Mouse (Mus musculus): ENCODE results near the gene Zkscan6. TPM values are rescaled to one million over a fixed set of nuclear protein-coding genes. Genes with fewer than 3 reads are reported as not detected.
A peak's percentile ranks its signal among the peaks of the same experiment; 100 is the strongest.

The Zkscan6 gene
- polyA plus RNA-seq (2015; fragmentation: Nextera tagmentation; extraction: Ambion mirVana) = 14.7 and 16.0 TPM in 2 replicates

DNA sequence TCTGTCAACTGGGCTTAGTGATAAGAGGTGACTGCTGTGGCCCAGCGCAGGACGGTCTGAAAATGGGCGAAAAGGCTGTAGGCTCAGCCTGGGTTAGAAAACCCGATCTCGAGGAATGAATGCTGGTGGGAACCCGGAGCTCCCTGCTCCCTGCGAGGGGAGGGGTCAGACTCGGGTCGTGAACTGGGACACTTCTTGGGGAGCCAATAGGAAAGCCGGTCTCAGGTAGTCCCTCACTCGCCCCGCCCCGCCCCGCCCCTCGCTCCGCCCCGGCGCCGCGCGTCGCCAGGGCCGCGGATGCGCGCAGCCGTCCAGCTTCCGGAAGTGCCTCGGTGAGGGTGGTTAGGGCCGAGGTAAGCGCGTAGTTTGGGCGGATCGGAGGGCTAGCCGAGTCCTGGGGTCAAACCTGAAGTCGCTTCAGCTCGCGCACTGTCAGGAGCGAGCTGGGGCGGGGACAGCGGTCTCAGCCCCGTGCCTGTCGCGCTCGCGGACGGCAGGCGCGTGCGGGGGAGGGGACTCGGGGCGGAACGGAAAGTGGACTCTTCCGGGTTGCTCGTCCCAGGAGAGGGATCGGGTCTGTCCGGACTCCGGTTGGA, at the start of gene Zkscan6:
Gene Zkscan6, plus strand, starts transcription at position 267 of the 596 bp plus-strand sequence.
- peak; percentile 98 for ATAC-seq (replicated peaks; ENCODE audit: low FRiP score)

DNA sequence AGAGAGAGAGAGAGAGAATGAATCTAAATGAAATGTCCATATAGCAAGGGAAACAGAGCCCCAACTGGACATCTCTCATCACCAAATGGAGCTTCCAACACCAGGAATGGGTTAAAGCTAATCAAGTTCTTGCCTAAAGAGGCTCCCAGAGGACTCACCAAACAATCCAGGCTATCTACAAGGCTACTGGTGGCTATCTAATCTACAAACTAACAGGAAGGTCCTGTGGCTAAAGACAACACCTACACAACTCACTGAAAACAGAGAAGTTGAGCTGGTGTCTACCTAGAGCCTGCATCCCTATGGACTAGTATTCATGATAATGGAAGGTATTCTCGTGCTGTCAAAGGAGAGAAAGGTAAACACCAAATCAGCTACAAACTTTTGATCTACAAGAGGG, 47.6 kb upstream of the Zkscan6 start:
- no peaks in the 10 kb centered on the region for H3K9me3 ChIP-seq (replicated peaks)
- no peak overlapping the region for H3K27ac ChIP-seq
- H3K36me3 ChIP-seq = no peaks in the 10 kb centered on the region
- WGBS = 96% methylated on average over 1 of the region's 1 CpGs
- no peaks in the 10 kb centered on the region for H3K4me1 ChIP-seq
- no peak overlapping the region for H3K9ac ChIP-seq
- H3K4me2 ChIP-seq = no peak overlapping the region
- H3K4me3 ChIP-seq (replicated peaks) = no peak overlapping the region
- no peak for ATAC-seq (replicated peaks; ENCODE audit: low FRiP score)
- no peaks in the 10 kb centered on the region for H3K27me3 ChIP-seq

More for the DNA sequence above, at the start of gene Zkscan6:
- H3K4me2 ChIP-seq = peak within 1 kb of the TSS; percentile 93
- peak within 1 kb of the TSS; percentile 78 for H3K4me3 ChIP-seq (replicated peaks)
- no peaks in the 10 kb centered on the region for H3K9me3 ChIP-seq (replicated peaks)
- peaks cover 15% of the 10 kb centered on the region; the same call in 1 of the 2 replicates for H3K4me1 ChIP-seq
- H3K36me3 ChIP-seq = no peaks in the 10 kb centered on the region
- no peaks in the 10 kb centered on the region for H3K27me3 ChIP-seq
- peak within 1 kb of the TSS; percentile 96 for H3K27ac ChIP-seq
- peak within 1 kb of the TSS; percentile 71 for H3K9ac ChIP-seq
- under 1% methylated on average over 58 of the region's 58 CpGs for WGBS

DNA sequence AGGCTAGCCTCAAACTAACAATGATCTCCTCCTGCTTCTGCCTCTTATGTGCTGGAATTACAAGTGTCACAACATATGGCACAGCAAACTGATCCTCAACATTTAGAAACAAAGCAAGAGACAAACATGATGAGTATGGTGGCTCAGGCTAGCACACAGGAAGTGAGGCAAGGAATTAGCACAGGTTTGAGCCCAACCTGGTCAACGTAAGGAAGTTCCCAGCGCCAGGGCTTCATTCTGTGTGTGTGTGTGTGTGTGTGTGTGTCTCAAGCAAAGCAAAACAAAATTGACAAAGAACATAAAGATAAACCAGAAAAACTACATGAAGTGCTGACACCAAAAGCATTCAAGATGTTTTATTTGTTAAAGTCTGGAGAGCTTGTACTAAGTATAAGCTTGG, 46.1 kb upstream of the Zkscan6 start:
- no peaks in the 10 kb centered on the region for H3K9me3 ChIP-seq (replicated peaks)
- no peak overlapping the region for H3K4me2 ChIP-seq
- no peak overlapping the region for H3K4me3 ChIP-seq (replicated peaks)
- H3K36me3 ChIP-seq = no peaks in the 10 kb centered on the region
- H3K27me3 ChIP-seq = no peaks in the 10 kb centered on the region
- H3K4me1 ChIP-seq = no peaks in the 10 kb centered on the region
- no peak overlapping the region for H3K27ac ChIP-seq
- 96% methylated on average over 2 of the region's 2 CpGs for WGBS
- H3K9ac ChIP-seq = no peak overlapping the region
- ATAC-seq (replicated peaks; ENCODE audit: low FRiP score) = no peak

DNA sequence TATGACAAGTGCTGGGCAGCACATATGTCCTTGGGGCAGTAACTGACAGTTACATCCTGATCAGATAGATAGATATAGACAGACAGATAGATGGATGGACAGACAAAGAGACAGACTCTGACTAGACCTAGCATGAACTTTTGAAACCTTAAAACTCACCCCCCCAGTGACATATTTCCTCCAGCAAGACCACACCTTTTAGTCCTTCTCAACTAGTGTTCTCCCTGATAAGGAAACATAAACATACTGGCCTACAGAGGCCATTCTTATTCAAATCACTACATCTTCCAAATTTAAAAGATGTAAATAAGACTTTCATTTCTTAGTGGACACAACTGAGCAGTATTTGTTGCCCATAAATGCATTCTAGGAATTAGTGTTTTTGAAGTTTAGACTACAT, 38.5 kb upstream of the Zkscan6 start:
- ATAC-seq (replicated peaks; ENCODE audit: low FRiP score) = no peak
- Histone ChIP-seq H3K36me3 (no peaks in the 10 kb centered on the region), H3K9me3 (replicated peaks) (no peaks in the 10 kb centered on the region), H3K27me3 (no peaks in the 10 kb centered on the region), H3K9ac (no peak overlapping the region), H3K4me3 (replicated peaks) (no peak overlapping the region), H3K4me2 (no peak overlapping the region), H3K27ac (no peak overlapping the region), H3K4me1 (0 out of 2 replicates have a peak, but pooled peaks cover 3% of the 10 kb centered on the region)

DNA sequence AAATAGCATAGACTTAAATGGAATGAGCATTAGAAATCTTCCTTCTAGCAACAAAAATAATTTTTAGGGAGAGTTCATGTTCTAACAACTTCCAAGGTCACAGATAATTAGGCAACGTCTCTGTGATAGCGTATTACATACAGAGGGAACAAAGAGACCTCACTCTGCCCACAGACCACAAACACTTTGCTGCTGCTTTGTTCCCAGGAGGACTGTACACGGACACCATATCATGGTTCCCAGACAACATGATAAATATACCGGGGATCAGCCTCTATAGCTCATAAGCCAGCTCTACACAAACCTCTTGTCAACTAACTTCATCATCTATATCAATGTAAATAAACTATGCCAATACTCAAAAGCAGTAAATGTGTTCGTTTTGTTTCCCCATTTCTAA, 37.0 kb upstream of the Zkscan6 start:
- Histone ChIP-seq H3K9ac (no peak overlapping the region), H3K27me3 (no peaks in the 10 kb centered on the region), H3K4me1 (0 out of 2 replicates have a peak, but pooled peaks cover 8% of the 10 kb centered on the region), H3K27ac (no peak overlapping the region), H3K36me3 (no peaks in the 10 kb centered on the region), H3K4me3 (replicated peaks) (no peak overlapping the region), H3K9me3 (replicated peaks) (no peaks in the 10 kb centered on the region), H3K4me2 (no peak overlapping the region)
- 73% methylated on average over 5 of the region's 5 CpGs for WGBS
- ATAC-seq (replicated peaks; ENCODE audit: low FRiP score) = no peak

DNA sequence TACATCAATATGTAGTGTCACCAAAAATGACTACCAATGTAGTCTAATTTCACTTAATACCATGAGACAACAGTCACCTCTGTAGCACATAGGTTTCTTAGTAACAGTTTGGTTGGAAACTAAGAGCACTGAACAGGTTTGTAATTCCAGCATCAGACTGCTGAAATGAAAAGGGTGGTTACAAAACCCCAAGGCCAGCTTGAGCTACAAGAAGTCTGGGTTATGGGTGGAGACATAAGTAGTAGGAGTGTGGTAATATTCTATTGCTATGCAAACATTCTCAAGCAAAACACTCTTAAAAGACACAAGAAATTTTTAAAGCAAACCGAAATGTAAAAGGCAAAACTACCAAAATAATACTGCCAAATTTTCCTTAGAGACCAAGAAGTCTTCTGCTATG, 35.4 kb upstream of the Zkscan6 start:
- no peak overlapping the region for H3K4me2 ChIP-seq
- H3K36me3 ChIP-seq = no peaks in the 10 kb centered on the region
- WGBS = 85% methylated on average over 1 of the region's 1 CpGs
- H3K9ac ChIP-seq = no peak overlapping the region
- no peak for ATAC-seq (replicated peaks; ENCODE audit: low FRiP score)
- H3K4me1 ChIP-seq = 0 out of 2 replicates have a peak, but pooled peaks cover 8% of the 10 kb centered on the region
- H3K4me3 ChIP-seq (replicated peaks) = no peak overlapping the region
- no peaks in the 10 kb centered on the region for H3K27me3 ChIP-seq
- no peak overlapping the region for H3K27ac ChIP-seq
- no peaks in the 10 kb centered on the region for H3K9me3 ChIP-seq (replicated peaks)

DNA sequence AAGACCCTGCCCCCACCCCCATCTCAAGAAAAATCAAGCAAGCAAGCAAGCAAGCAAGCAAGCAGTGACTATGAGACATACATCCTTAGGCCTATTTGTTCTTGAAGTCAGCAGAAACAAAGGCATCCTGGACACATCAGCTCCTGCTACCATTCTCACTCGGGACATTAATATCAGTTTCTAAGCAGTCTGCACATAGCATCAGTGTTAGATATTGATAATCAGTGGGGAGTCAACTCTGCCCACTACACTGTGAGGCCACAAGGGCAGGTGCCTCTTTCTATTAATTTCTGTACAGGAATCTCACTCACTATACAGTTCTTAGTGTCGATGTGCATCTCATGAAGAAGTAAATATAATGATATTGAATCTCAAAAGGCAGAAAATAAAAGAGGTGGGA, 33.4 kb upstream of the Zkscan6 start:
- no peak; the same call in 1 of the 2 replicates for ATAC-seq (replicated peaks; ENCODE audit: low FRiP score)
- 92% methylated on average over 2 of the region's 2 CpGs for whole genome bisulfite sequencing
- Histone ChIP-seq H3K9me3 (replicated peaks) (no peaks in the 10 kb centered on the region), H3K4me2 (no peak overlapping the region), H3K27ac (no peak overlapping the region), H3K9ac (no peak overlapping the region), H3K4me1 (peaks cover 17% of the 10 kb centered on the region), H3K27me3 (no peaks in the 10 kb centered on the region), H3K36me3 (no peaks in the 10 kb centered on the region), H3K4me3 (replicated peaks) (no peak overlapping the region)

DNA sequence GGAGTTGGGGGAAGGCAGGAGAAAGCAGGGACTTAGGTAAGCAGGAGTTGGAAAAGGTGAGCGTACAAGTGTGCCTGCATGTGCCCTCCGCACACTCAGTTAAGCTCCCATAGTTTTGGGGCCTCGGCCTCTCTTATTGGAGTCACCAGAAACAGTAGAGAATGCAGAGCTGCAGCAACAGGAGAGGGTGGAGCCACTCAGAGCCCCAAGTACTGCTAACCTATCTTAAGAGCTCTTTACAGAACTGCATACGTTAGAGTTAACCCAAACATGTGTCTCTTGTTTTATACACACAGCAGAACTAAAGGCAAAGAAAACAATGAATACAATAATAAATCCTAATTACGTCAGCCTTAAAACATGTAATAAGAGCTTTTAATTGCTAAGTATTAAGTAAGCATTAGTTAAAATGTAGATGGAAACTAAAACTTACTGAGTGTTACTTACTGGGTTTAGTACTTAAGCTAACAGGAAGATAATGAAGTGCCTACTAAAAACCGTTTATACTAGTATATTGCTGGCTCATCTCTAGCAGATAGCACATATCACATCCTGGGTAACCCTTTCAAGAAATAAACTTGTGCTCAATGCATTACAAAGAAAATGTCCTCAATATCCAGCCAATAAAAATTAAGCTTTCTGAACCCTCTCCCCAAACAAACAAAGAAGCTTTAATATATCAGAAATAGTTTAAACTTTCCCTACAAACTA, 32.9 kb upstream of the Zkscan6 start:
- peaks cover 21% of the 10 kb centered on the region for H3K4me1 ChIP-seq
- no peaks in the 10 kb centered on the region for H3K27me3 ChIP-seq
- H3K36me3 ChIP-seq = no peaks in the 10 kb centered on the region
- no peak for ATAC-seq (replicated peaks; ENCODE audit: low FRiP score)
- no peak overlapping the region for H3K9ac ChIP-seq
- WGBS = 68% methylated on average over 6 of the region's 6 CpGs
- no peak overlapping the region for H3K4me2 ChIP-seq
- no peaks in the 10 kb centered on the region for H3K9me3 ChIP-seq (replicated peaks)
- H3K27ac ChIP-seq = no peak overlapping the region
- no peak overlapping the region for H3K4me3 ChIP-seq (replicated peaks)

DNA sequence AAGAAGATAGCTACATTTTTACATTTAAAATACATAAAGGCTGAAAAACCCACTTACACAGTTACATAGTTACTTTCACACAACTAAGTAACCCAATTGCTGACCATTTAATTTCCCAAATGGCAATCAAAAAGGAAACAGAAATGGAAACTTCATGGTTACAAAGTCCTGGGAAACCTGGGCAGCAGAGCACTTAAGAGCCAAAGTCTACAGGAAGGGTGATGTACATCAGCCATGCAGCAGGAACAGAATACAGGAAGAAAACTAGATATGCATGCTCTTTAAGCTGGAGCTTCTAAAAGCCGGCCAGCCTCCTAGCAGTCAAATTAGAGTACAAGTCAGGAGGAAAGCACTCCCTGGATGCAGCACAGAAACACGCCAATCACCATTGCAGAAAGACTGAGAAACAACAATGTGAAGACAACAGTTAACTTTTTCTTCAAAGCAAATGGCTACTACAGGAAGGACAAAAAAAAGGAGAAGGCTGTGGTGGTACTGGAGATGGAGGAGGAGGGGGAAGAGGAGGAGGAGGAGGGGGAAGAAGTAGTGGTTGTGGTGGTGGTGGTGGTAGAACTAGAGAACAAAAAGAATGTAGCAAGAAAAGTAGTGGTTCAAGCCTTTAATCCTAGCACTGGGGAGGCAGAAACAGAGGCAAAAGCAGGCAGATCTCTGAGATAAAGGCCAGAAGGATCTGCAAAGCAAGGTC, 29.9 kb upstream of the Zkscan6 start:
- 59% methylated on average over 2 of the region's 2 CpGs for WGBS
- no peak overlapping the region for H3K4me2 ChIP-seq

DNA sequence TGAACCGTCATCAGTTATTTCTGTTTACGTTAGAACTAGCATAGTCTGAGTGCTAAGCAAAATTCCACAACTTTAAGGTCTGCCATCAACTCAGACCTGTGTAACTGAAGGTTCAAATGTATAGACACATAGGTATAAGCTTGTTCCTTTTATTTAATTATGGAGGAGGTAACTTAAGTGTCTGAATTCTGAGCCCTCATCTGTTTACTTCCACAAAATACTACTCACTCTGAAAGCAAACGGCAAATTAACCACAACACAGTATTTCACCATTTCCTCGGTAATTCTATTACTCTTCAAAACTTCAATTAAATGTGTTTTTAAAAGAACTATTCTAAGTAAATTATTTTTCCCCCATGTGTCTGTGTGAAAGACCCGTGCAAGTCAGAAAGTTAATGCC, 29.2 kb upstream of the Zkscan6 start:
- Histone ChIP-seq H3K9ac (no peak overlapping the region), H3K27me3 (no peaks in the 10 kb centered on the region), H3K27ac (no peak overlapping the region), H3K4me2 (no peak overlapping the region), H3K4me3 (replicated peaks) (no peak overlapping the region), H3K36me3 (peaks cover 17% of the 10 kb centered on the region), H3K9me3 (replicated peaks) (no peaks in the 10 kb centered on the region), H3K4me1 (peaks cover 32% of the 10 kb centered on the region)
- 60% methylated on average over 5 of the region's 5 CpGs for WGBS
- no peak for ATAC-seq (replicated peaks; ENCODE audit: low FRiP score)

More for the DNA sequence above, 29.9 kb upstream of the Zkscan6 start:
- H3K36me3 ChIP-seq = peaks cover 17% of the 10 kb centered on the region
- no peak overlapping the region for H3K9ac ChIP-seq
- no peak overlapping the region for H3K27ac ChIP-seq
- H3K4me3 ChIP-seq (replicated peaks) = no peak overlapping the region
- no peaks in the 10 kb centered on the region for H3K9me3 ChIP-seq (replicated peaks)
- no peaks in the 10 kb centered on the region for H3K27me3 ChIP-seq
- ATAC-seq (replicated peaks; ENCODE audit: low FRiP score) = no peak
- peaks cover 32% of the 10 kb centered on the region for H3K4me1 ChIP-seq

DNA sequence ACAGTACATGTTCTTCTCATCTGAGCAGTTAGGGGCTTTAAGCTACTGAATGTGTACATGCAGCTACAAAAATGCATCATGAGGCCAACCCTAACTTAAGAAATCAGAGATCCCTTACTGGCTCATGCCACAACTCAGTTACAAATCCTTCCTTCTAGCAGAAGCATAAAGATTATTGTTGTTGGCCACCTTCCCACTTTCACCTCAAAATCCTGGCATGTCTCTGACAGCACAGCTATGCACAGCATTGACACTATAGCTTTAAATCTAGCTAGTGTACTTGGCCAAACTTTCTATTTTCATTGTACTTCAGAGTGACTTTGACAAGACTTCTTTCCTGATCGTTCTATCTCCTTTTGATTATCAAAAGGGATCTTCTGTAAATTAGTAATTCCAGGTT, 27.9 kb upstream of the Zkscan6 start:
- no peak for ATAC-seq (replicated peaks; ENCODE audit: low FRiP score)
- Histone ChIP-seq H3K9ac (no peak overlapping the region), H3K4me1 (peaks cover 30% of the 10 kb centered on the region), H3K36me3 (peaks cover 17% of the 10 kb centered on the region), H3K9me3 (replicated peaks) (no peaks in the 10 kb centered on the region), H3K4me3 (replicated peaks) (no peak overlapping the region), H3K27ac (no peak overlapping the region), H3K4me2 (no peak overlapping the region), H3K27me3 (no peaks in the 10 kb centered on the region)
- 49% methylated on average over 1 of the region's 1 CpGs for WGBS

DNA sequence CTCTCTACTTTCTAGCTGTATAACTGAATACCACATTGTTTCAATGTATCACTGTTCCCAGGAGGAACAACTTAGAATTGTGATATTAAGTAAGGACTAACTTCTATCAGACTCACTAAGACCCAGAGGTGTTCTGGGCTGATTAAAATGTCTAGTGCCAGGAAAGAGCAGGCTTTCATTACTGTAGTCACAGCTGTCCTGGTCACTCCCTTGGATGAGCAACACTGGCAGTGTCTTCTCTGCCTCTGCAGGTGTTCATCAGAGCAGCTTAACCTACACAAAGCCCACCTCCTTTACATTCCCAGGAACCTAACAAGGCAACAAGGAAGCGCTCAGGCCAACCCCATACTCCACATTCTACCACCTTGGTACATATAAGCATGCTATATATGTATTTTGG, 27.4 kb upstream of the Zkscan6 start:
- H3K27me3 ChIP-seq = no peaks in the 10 kb centered on the region
- H3K4me2 ChIP-seq = no peak overlapping the region
- 93% methylated on average over 1 of the region's 1 CpGs for WGBS
- H3K9me3 ChIP-seq (replicated peaks) = no peaks in the 10 kb centered on the region
- H3K27ac ChIP-seq = no peak overlapping the region
- no peak for ATAC-seq (replicated peaks; ENCODE audit: low FRiP score)
- H3K36me3 ChIP-seq = peaks cover 17% of the 10 kb centered on the region
- H3K4me1 ChIP-seq = peaks cover 27% of the 10 kb centered on the region
- no peak overlapping the region for H3K4me3 ChIP-seq (replicated peaks)
- no peak overlapping the region for H3K9ac ChIP-seq

Data from kidney, embryonic 15.5 days (tissue).